Comparison of ENCODE assay signal across 12 mouse cellular contexts in the genomic region with DNA sequence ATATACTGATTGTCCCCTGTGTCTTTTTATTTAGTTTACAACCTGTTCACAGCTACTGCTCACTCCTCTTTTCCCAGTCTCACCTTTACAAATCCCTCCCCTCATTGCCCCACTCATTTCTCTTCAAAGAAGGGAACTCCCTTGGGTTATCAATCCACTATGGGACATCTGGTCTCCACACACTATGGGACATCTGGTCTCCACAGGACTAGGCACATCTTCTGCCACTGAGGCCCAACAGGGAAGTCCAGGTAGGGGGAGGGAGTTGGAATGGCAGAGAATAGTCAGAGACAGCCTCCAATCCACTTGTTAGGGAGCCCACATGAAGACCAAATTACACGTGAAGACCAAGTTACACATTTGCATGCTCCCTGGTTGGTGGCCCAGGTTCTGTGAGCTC. TPM values are rescaled to one million over a fixed set of nuclear protein-coding genes. Genes with fewer than 3 reads are reported as not detected.
DNase-seq lines count a peak whose midpoint lies in the region; ATAC-seq lines count a peak whose summit lies in the region.
"Had no signal": no experiment of that assay in that cellular context is flagged by ENCODE, and none has a peak within 500 bp of the region (broad histone marks: within the 10 kb centered on the region; RNA-seq: fewer than 3 reads in every experiment).

No protein-coding gene starts in this region.

- H3K4me1 ChIP-seq in kidney, embryonic 14.5 days (ENCODE audit: control insufficient read depth, insufficient read depth, low read length), result no peaks in the 10 kb centered on the region
- peaks cover 5% of the 10 kb centered on the region for H3K4me1 ChIP-seq in forebrain, embryonic 10.5 days
- H3K4me1 ChIP-seq in intestine, embryonic 15.5 days (replicated peaks), result no peaks in the 10 kb centered on the region
- H3K4me1 ChIP-seq in midbrain, embryonic 16.5 days (ENCODE audit: control insufficient read depth, insufficient read depth, low read length), result peaks cover 4% of the 10 kb centered on the region; the same call in 1 of the 2 replicates
- H3K4me1 ChIP-seq: liver, embryonic 13.5 days had no signal

- peak overlapping the region; percentile 43 for H3K4me3 ChIP-seq in kidney, embryonic 14.5 days (ENCODE audit: low read length)
- H3K4me3 ChIP-seq in forebrain, embryonic 10.5 days, result peak overlapping the region; percentile 55
- peak overlapping the region; percentile 41; the same call in 1 of the 2 replicates for H3K4me3 ChIP-seq in intestine, embryonic 15.5 days (replicated peaks)
- peak overlapping the region; percentile 53 for H3K4me3 ChIP-seq in midbrain, embryonic 16.5 days (ENCODE audit: low read depth, low read length)

- no peaks in the 10 kb centered on the region for H3K27me3 ChIP-seq in kidney, embryonic 14.5 days (ENCODE audit: control insufficient read depth, insufficient read depth, low read length)
- H3K27me3 ChIP-seq in forebrain, embryonic 10.5 days (ENCODE audit: poor library complexity, severe bottlenecking), result peaks cover 25% of the 10 kb centered on the region
- 0 out of 2 replicates have a peak, but pooled peaks cover 4% of the 10 kb centered on the region for H3K27me3 ChIP-seq in intestine, embryonic 15.5 days (replicated peaks)
- no peaks in the 10 kb centered on the region for H3K27me3 ChIP-seq in midbrain, embryonic 16.5 days (ENCODE audit: control insufficient read depth, insufficient read depth, low read depth, low read length)

- ATAC-seq in kidney, embryonic 14.5 days (ENCODE audit: low FRiP score, low TSS enrichment), result no peak
- ATAC-seq in intestine, embryonic 15.5 days, result no peak
- ATAC-seq in midbrain, embryonic 16.5 days, result peak; percentile 43

- peak overlapping the region; percentile 60 for H3K4me2 ChIP-seq in kidney, embryonic 14.5 days (replicated peaks; ENCODE audit: low read depth, low read length)
- peak overlapping the region; percentile 88 for H3K4me2 ChIP-seq in intestine, embryonic 15.5 days (replicated peaks)
- peak overlapping the region; percentile 90 for H3K4me2 ChIP-seq in midbrain, embryonic 16.5 days (ENCODE audit: low read length)

- no peaks in the 10 kb centered on the region for H3K9me3 ChIP-seq in kidney, embryonic 14.5 days (ENCODE audit: control insufficient read depth, low read length)
- peaks cover 9% of the 10 kb centered on the region; the same call in 1 of the 2 replicates for H3K9me3 ChIP-seq in forebrain, embryonic 10.5 days
- H3K9me3 ChIP-seq in intestine, embryonic 15.5 days, result no peaks in the 10 kb centered on the region
- H3K9me3 ChIP-seq in midbrain, embryonic 16.5 days (replicated peaks; ENCODE audit: control insufficient read depth, low read length, poor library complexity, severe bottlenecking), result no peaks in the 10 kb centered on the region
- H3K9me3 ChIP-seq: liver, embryonic 13.5 days had no signal

- H3K27ac ChIP-seq in kidney, embryonic 14.5 days (ENCODE audit: low read depth, low read length), result no peak overlapping the region
- no peak overlapping the region for H3K27ac ChIP-seq in forebrain, embryonic 10.5 days
- no peak overlapping the region for H3K27ac ChIP-seq in intestine, embryonic 15.5 days
- no peak overlapping the region for H3K27ac ChIP-seq in midbrain, embryonic 16.5 days (ENCODE audit: low read length)
- H3K27ac ChIP-seq: liver, embryonic 13.5 days had no signal

- DNase-seq in kidney, postnatal 10 days, result no peak
- DNase-seq in forebrain, embryonic 10.5 days (ENCODE audit: extremely low spot score, low spot score), result no peak
- no peak for DNase-seq in left cerebral cortex, adult 8-10 months (ENCODE audit: low spot score in 2 of 2)
- no peak for DNase-seq in testis, postnatal 14 days (ENCODE audit: low spot score)
- no peak for DNase-seq in gastrocnemius, postnatal 36 days
- DNase-seq: liver, embryonic 13.5 days had no signal

- WGBS in kidney, embryonic 14.5 days, result 70% methylated on average over 1 of the region's 1 CpGs
- WGBS in forebrain, embryonic 10.5 days, result 83% methylated on average over 1 of the region's 1 CpGs
- 50% methylated on average over 1 of the region's 1 CpGs for WGBS in intestine, embryonic 15.5 days
- WGBS in midbrain, embryonic 16.5 days, result 41% methylated on average over 1 of the region's 1 CpGs

- intact Hi-C loops in gastrocnemius, postnatal 36 days (cut with DNase I), result no loop called here

- peak overlapping the region; percentile 60; the same call in 1 of the 2 replicates for H3K9ac ChIP-seq in kidney, embryonic 14.5 days (ENCODE audit: low read depth, low read length)
- no peak overlapping the region for H3K9ac ChIP-seq in intestine, embryonic 15.5 days
- H3K9ac ChIP-seq in midbrain, embryonic 16.5 days (ENCODE audit: low read depth, low read length), result peak overlapping the region; percentile 82; the same call in 1 of the 2 replicates
- H3K9ac ChIP-seq: liver, embryonic 13.5 days had no signal

- H3K36me3 ChIP-seq in kidney, embryonic 14.5 days (ENCODE audit: control insufficient read depth, insufficient read depth, low read length), result no peaks in the 10 kb centered on the region
- no peaks in the 10 kb centered on the region for H3K36me3 ChIP-seq in forebrain, embryonic 10.5 days (replicated peaks)
- H3K36me3 ChIP-seq in intestine, embryonic 15.5 days, result no peaks in the 10 kb centered on the region
- H3K36me3 ChIP-seq in midbrain, embryonic 16.5 days (ENCODE audit: control insufficient read depth, insufficient read depth, low read length), result no peaks in the 10 kb centered on the region
- H3K36me3 ChIP-seq: liver, embryonic 13.5 days had no signal

RNA-seq across cellular contexts. Expression of a gene that starts 45.8 kb away (rescaled TPM):
- polyA plus RNA-seq in kidney, embryonic 14.5 days (2014; fragmentation: Nextera tagmentation; extraction: Ambion mirVana), result 71.3 and 78.2 TPM in 2 replicates
- polyA plus RNA-seq in forebrain, embryonic 10.5 days (2016; fragmentation: Nextera tagmentation; extraction: Ambion mirVana), result 41.6 and 42.5 TPM in 2 replicates
- 52.7 and 57.6 TPM in 2 replicates for polyA plus RNA-seq in intestine, embryonic 15.5 days (2015; fragmentation: Nextera tagmentation; extraction: Ambion mirVana)
- 21.6 and 25.4 TPM in 2 replicates for polyA plus RNA-seq in midbrain, embryonic 16.5 days (2015; fragmentation: Nextera tagmentation; extraction: Ambion mirVana)
- 10 to 100 TPM; 35.8 to 47.8 (median 38.5) TPM for total RNA-seq in left cerebral cortex, adult 8-10 months (2022)
- total RNA-seq in gastrocnemius, postnatal 36 days (2021), result 1,000 to 10,000 TPM; 1,485 to 1,638 TPM

RNA-seq across cellular contexts. Expression of a gene that starts 52.1 kb away (rescaled TPM):
- not detected in 2 replicates for polyA plus RNA-seq in kidney, embryonic 14.5 days (2014; fragmentation: Nextera tagmentation; extraction: Ambion mirVana)
- polyA plus RNA-seq in forebrain, embryonic 10.5 days (2016; fragmentation: Nextera tagmentation; extraction: Ambion mirVana), result not detected in 2 replicates
- not detected in 2 replicates for polyA plus RNA-seq in intestine, embryonic 15.5 days (2015; fragmentation: Nextera tagmentation; extraction: Ambion mirVana)
- polyA plus RNA-seq in midbrain, embryonic 16.5 days (2015; fragmentation: Nextera tagmentation; extraction: Ambion mirVana), result not detected in 2 replicates
- not detected for total RNA-seq in left cerebral cortex, adult 8-10 months (2022)
- total RNA-seq in gastrocnemius, postnatal 36 days (2021), result not detected
- total RNA-seq: CH12.LX had no signal
- polyA plus RNA-seq: heart, embryonic 16.5 days; liver, embryonic 13.5 days; testis, adult 2 months had no signal

RNA-seq across cellular contexts. Expression of a gene that starts 52.1 kb away (rescaled TPM):
- not detected in 2 replicates for polyA plus RNA-seq in kidney, embryonic 14.5 days (2014; fragmentation: Nextera tagmentation; extraction: Ambion mirVana)
- polyA plus RNA-seq in forebrain, embryonic 10.5 days (2016; fragmentation: Nextera tagmentation; extraction: Ambion mirVana), result not detected in 2 replicates
- polyA plus RNA-seq in intestine, embryonic 15.5 days (2015; fragmentation: Nextera tagmentation; extraction: Ambion mirVana), result not detected in 2 replicates
- not detected in 2 replicates for polyA plus RNA-seq in midbrain, embryonic 16.5 days (2015; fragmentation: Nextera tagmentation; extraction: Ambion mirVana)
- not detected for total RNA-seq in left cerebral cortex, adult 8-10 months (2022)
- total RNA-seq in gastrocnemius, postnatal 36 days (2021), result not detected
- total RNA-seq: CH12.LX had no signal
- polyA plus RNA-seq: heart, embryonic 16.5 days; liver, embryonic 13.5 days; testis, adult 2 months had no signal
